Mouse (Mus musculus): Measurements from ENCODE around the gene Tox3. TPM values are rescaled to one million over a fixed set of nuclear protein-coding genes. Genes with fewer than 3 reads are reported as not detected.
A peak's percentile ranks its signal among the peaks of the same experiment; 100 is the strongest.

The Tox3 gene
- polyA plus RNA-seq, 1 experiment from 2014 or later: 37.0 TPM

GRCm38 (mm10) chr8:90346880-90347535, 1.1 kb downstream of the Tox3 start:
- Histone ChIP-seq H3K9me3 (ENCODE audit: control insufficient read depth, low read length) (no peaks in the 10 kb centered on the region), H3K36me3 (ENCODE audit: control insufficient read depth, insufficient read depth, low read length) (no peaks in the 10 kb centered on the region), H3K4me3 (ENCODE audit: low read depth, low read length) (peak overlapping the region; percentile 92), H3K27me3 (ENCODE audit: control insufficient read depth, insufficient read depth, low read length) (no peaks in the 10 kb centered on the region), H3K4me1 (replicated peaks; ENCODE audit: control insufficient read depth, insufficient read depth, low read length) (peaks cover 15% of the 10 kb centered on the region; the same call in 1 of the 2 replicates), H3K9ac (ENCODE audit: low read length) (peak overlapping the region; percentile 99), H3K27ac (ENCODE audit: low read depth, low read length) (peak overlapping the region; percentile 94), H3K4me2 (ENCODE audit: low read depth, low read length, severe bottlenecking) (peak overlapping the region; percentile 83)
- WGBS: under 1% methylated on average over 21 of the region's 21 CpGs
- ATAC-seq (replicated peaks; ENCODE audit: low FRiP score): 0 out of 2 replicates have a peak, but pooled peaks have one; percentile 4
- peak; percentile 51 for DNase-seq (ENCODE audit: low spot score)

- H3K27ac ChIP-seq (ENCODE audit: low read depth, low read length): peak overlapping the region; percentile 27; the same call in 1 of the 2 replicates
- no peaks in the 10 kb centered on the region for H3K9me3 ChIP-seq (ENCODE audit: control insufficient read depth, low read length)
- peak overlapping the region; percentile 83 for H3K4me2 ChIP-seq (ENCODE audit: low read depth, low read length, severe bottlenecking)
- peak overlapping the region; percentile 99 for H3K9ac ChIP-seq (ENCODE audit: low read length)
- peak overlapping the region; percentile 92 for H3K4me3 ChIP-seq (ENCODE audit: low read depth, low read length)
- H3K36me3 ChIP-seq (ENCODE audit: control insufficient read depth, insufficient read depth, low read length): no peaks in the 10 kb centered on the region
- WGBS: 13% methylated on average over 13 of the region's 13 CpGs
- peak; percentile 51 for DNase-seq (ENCODE audit: low spot score)
- H3K4me1 ChIP-seq (replicated peaks; ENCODE audit: control insufficient read depth, insufficient read depth, low read length): peaks cover 15% of the 10 kb centered on the region; the same call in 1 of the 2 replicates
- no peaks in the 10 kb centered on the region for H3K27me3 ChIP-seq (ENCODE audit: control insufficient read depth, insufficient read depth, low read length)
- no peak for ATAC-seq (replicated peaks; ENCODE audit: low FRiP score)
Measured at GRCm38 (mm10) chr8:90346138-90346879, 1.8 kb downstream of the Tox3 start.

GRCm38 (mm10) chr8:90330377-90331285, 17.5 kb downstream of the Tox3 start:
- Histone ChIP-seq H3K4me2 (ENCODE audit: low read depth, low read length, severe bottlenecking) (peak overlapping the region; percentile 12; the same call in 1 of the 2 replicates), H3K9me3 (ENCODE audit: control insufficient read depth, low read length) (no peaks in the 10 kb centered on the region), H3K4me1 (replicated peaks; ENCODE audit: control insufficient read depth, insufficient read depth, low read length) (peaks cover 9% of the 10 kb centered on the region), H3K9ac (ENCODE audit: low read length) (no peak overlapping the region), H3K4me3 (ENCODE audit: low read depth, low read length) (no peak overlapping the region), H3K27me3 (ENCODE audit: control insufficient read depth, insufficient read depth, low read length) (no peaks in the 10 kb centered on the region), H3K36me3 (ENCODE audit: control insufficient read depth, insufficient read depth, low read length) (no peaks in the 10 kb centered on the region; the same call in 1 of the 2 replicates), H3K27ac (ENCODE audit: low read depth, low read length) (peak overlapping the region; percentile 46; the same call in 1 of the 2 replicates)
- no peak for DNase-seq (ENCODE audit: low spot score)
- WGBS: 31% methylated on average over 7 of the region's 7 CpGs
- ATAC-seq (replicated peaks; ENCODE audit: low FRiP score): 0 out of 2 replicates have a peak, but pooled peaks have one; percentile 15

GRCm38 (mm10) chr8:90323824-90324223, 24.3 kb downstream of the Tox3 start:
- no peaks in the 10 kb centered on the region for H3K9me3 ChIP-seq (ENCODE audit: control insufficient read depth, low read length)
- no peak overlapping the region for H3K4me2 ChIP-seq (ENCODE audit: low read depth, low read length, severe bottlenecking)
- no peaks in the 10 kb centered on the region for H3K36me3 ChIP-seq (ENCODE audit: control insufficient read depth, insufficient read depth, low read length)
- no peak overlapping the region for H3K27ac ChIP-seq (ENCODE audit: low read depth, low read length)
- WGBS: 26% methylated on average over 4 of the region's 4 CpGs
- H3K27me3 ChIP-seq (ENCODE audit: control insufficient read depth, insufficient read depth, low read length): no peaks in the 10 kb centered on the region
- DNase-seq (ENCODE audit: low spot score) (no peak), ATAC-seq (replicated peaks; ENCODE audit: low FRiP score) (no peak)
- peaks cover 2% of the 10 kb centered on the region; the same call in 1 of the 2 replicates for H3K4me1 ChIP-seq (replicated peaks; ENCODE audit: control insufficient read depth, insufficient read depth, low read length)
- H3K4me3 ChIP-seq (ENCODE audit: low read depth, low read length): no peak overlapping the region
- no peak overlapping the region for H3K9ac ChIP-seq (ENCODE audit: low read length)

GRCm38 (mm10) chr8:90322701-90323439, 25.3 kb downstream of the Tox3 start:
- no peak for DNase-seq (ENCODE audit: low spot score)
- Histone ChIP-seq H3K9ac (ENCODE audit: low read length) (no peak overlapping the region), H3K9me3 (ENCODE audit: control insufficient read depth, low read length) (no peaks in the 10 kb centered on the region), H3K4me2 (ENCODE audit: low read depth, low read length, severe bottlenecking) (no peak overlapping the region), H3K4me3 (ENCODE audit: low read depth, low read length) (no peak overlapping the region), H3K27me3 (ENCODE audit: control insufficient read depth, insufficient read depth, low read length) (no peaks in the 10 kb centered on the region), H3K4me1 (replicated peaks; ENCODE audit: control insufficient read depth, insufficient read depth, low read length) (peaks cover 2% of the 10 kb centered on the region; the same call in 1 of the 2 replicates), H3K27ac (ENCODE audit: low read depth, low read length) (no peak overlapping the region), H3K36me3 (ENCODE audit: control insufficient read depth, insufficient read depth, low read length) (no peaks in the 10 kb centered on the region)
- WGBS: 73% methylated on average over 8 of the region's 8 CpGs
- no peak for ATAC-seq (replicated peaks; ENCODE audit: low FRiP score)

GRCm38 (mm10) chr8:90321255-90321654, 26.9 kb downstream of the Tox3 start:
- WGBS: 89% methylated on average over 1 of the region's 1 CpGs
- no peaks in the 10 kb centered on the region for H3K27me3 ChIP-seq (ENCODE audit: control insufficient read depth, insufficient read depth, low read length)
- no peak for ATAC-seq (replicated peaks; ENCODE audit: low FRiP score)

GRCm38 (mm10) chr8:90314312-90314711, 33.8 kb downstream of the Tox3 start:
- ATAC-seq (replicated peaks; ENCODE audit: low FRiP score) (no peak), DNase-seq (ENCODE audit: low spot score) (no peak)
- H3K36me3 ChIP-seq (ENCODE audit: control insufficient read depth, insufficient read depth, low read length): no peaks in the 10 kb centered on the region
- no peaks in the 10 kb centered on the region for H3K9me3 ChIP-seq (ENCODE audit: control insufficient read depth, low read length)
- WGBS: 79% methylated on average over 7 of the region's 7 CpGs
- no peak overlapping the region for H3K4me2 ChIP-seq (ENCODE audit: low read depth, low read length, severe bottlenecking)
- H3K27me3 ChIP-seq (ENCODE audit: control insufficient read depth, insufficient read depth, low read length): no peaks in the 10 kb centered on the region
- no peak overlapping the region for H3K27ac ChIP-seq (ENCODE audit: low read depth, low read length)
- no peak overlapping the region for H3K4me3 ChIP-seq (ENCODE audit: low read depth, low read length)
- H3K4me1 ChIP-seq (replicated peaks; ENCODE audit: control insufficient read depth, insufficient read depth, low read length): no peaks in the 10 kb centered on the region
- H3K9ac ChIP-seq (ENCODE audit: low read length): no peak overlapping the region

More at GRCm38 (mm10) chr8:90321255-90321654, 26.9 kb downstream of the Tox3 start:
- Histone ChIP-seq H3K4me2 (ENCODE audit: low read depth, low read length, severe bottlenecking) (no peak overlapping the region), H3K9ac (ENCODE audit: low read length) (no peak overlapping the region), H3K4me1 (replicated peaks; ENCODE audit: control insufficient read depth, insufficient read depth, low read length) (peaks cover 2% of the 10 kb centered on the region; the same call in 1 of the 2 replicates), H3K36me3 (ENCODE audit: control insufficient read depth, insufficient read depth, low read length) (no peaks in the 10 kb centered on the region), H3K27ac (ENCODE audit: low read depth, low read length) (no peak overlapping the region), H3K9me3 (ENCODE audit: control insufficient read depth, low read length) (no peaks in the 10 kb centered on the region), H3K4me3 (ENCODE audit: low read depth, low read length) (no peak overlapping the region)
- DNase-seq (ENCODE audit: low spot score): no peak

All from forebrain, embryonic 11.5 days (tissue).